Mouse (Mus musculus) small intestine, adult 2 months (tissue): Measurements from ENCODE around the gene Arglu1. TPM values are rescaled to one million over a fixed set of nuclear protein-coding genes. Genes with fewer than 3 reads are reported as not detected.
A peak's percentile ranks its signal among the peaks of the same experiment; 100 is the strongest.

Experiments
- H3K27ac ChIP-seq: fragments of 200-500 bp; 2 replicates; pipeline ENCODE4 v1.5.1; 2012; ENCODE audit warnings: low read depth, low read length, control low read depth, inconsistent platforms; ENCODE audit not compliant: insufficient read depth
- H3K27me3 ChIP-seq: fragments of 200-500 bp; 2 replicates; pipeline ENCODE4 v1.6.1; 2012; ENCODE audit warnings: mild to moderate bottlenecking, moderate library complexity, low read length, inconsistent platforms; ENCODE audit not compliant: control insufficient read depth, insufficient read depth
- H3K36me3 ChIP-seq: fragments of 200-500 bp; 2 replicates; pipeline ENCODE4 v1.6.1; 2012; ENCODE audit warnings: mild to moderate bottlenecking, low read length, control low read depth, inconsistent platforms; ENCODE audit not compliant: control insufficient read depth, insufficient read depth
- H3K4me1 ChIP-seq: fragments of 200-500 bp; 2 replicates; pipeline ENCODE4 v1.6.1; 2012; ENCODE audit warnings: low read length, inconsistent platforms, mixed read lengths; ENCODE audit not compliant: control insufficient read depth, insufficient read depth, insufficient read length
- H3K4me3 ChIP-seq: fragments of 200-500 bp; 2 replicates; pipeline ENCODE4 v1.5.1; 2012; ENCODE audit warnings: low read depth, mild to moderate bottlenecking, control low read depth, inconsistent platforms, low read length, moderate library complexity
- CTCF ChIP-seq: fragments of 200-500 bp; IDR thresholded peaks from 2 replicates; pipeline ENCODE4 v1.5.1; 2012; ENCODE audit warnings: low read depth, mild to moderate bottlenecking, control low read depth, inconsistent platforms, low read length, moderate library complexity, mixed read lengths; ENCODE audit not compliant: insufficient replicate concordance, insufficient read length; ENCODE audit errors: extremely low read depth
- POLR2A ChIP-seq: fragments of 200-500 bp; IDR thresholded peaks from 2 replicates; pipeline ENCODE4 v1.6.1; 2012; ENCODE audit warnings: low read depth, mild to moderate bottlenecking, control low read depth, inconsistent platforms, low read length, moderate library complexity
- whole genome bisulfite sequencing: fragments of 180-500 bp; shearing (Covaris S2); methylation state at CpG from one replicate; pipeline ENCODE4 v1.1.7; 2018; 5-methylcytosine and 5-hydroxymethylcytosine counted together
- polyA plus RNA-seq: library from polyadenylated mRNA; depleted of rRNA; stranded (reverse); fragments of >200 nt; gene quantifications from 2 replicates; pipeline ENCODE4 v1.2.3, GENCODE M21; 2012; rRNA removed

Arglu1 gene
- 6.8 and 12.7 TPM in 2 replicates for polyA plus RNA-seq

GRCm38 (mm10) chr8:8690146-8691092 is at the start of gene Arglu1:
Gene Arglu1, minus strand, starts transcription at chr8:8690521.
- Histone ChIP-seq H3K4me3 (peak within 1 kb of the TSS; percentile 96), H3K36me3 (no peaks in the 10 kb centered on the region), H3K4me1 (peaks cover 3% of the 10 kb centered on the region; the same call in 1 of the 2 replicates), H3K27ac (peak within 1 kb of the TSS; percentile 17), H3K27me3 (no peaks in the 10 kb centered on the region)
- WGBS, result under 1% methylated on average over 74 of the region's 81 CpGs
- TF ChIP-seq POLR2A, result peak; percentile 69; the same call in 1 of the 2 replicates
- no peak for TF ChIP-seq CTCF

DNA sequence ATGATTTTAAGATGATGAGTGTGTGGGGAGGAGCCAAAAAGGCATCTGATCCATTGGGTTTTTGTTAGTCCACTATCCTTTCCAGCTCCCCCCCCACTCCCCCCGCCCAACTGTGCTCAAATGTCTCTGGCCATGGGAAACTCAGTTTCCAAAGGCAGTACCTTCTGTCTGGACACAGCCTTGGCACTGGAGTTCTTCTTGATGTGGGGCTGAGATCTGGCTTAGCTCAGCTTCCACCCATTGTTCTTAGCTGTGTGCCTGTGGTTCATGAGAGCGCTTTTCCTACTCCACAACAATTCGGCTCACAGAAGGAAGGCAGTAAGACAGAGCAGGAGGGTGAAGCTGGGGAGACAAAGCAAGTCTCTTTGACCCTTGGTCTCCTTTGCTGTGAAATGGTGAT is 47.0 kb upstream of the Arglu1 start:
- 79% methylated on average over 3 of the region's 3 CpGs for WGBS
- no peak overlapping the region for H3K4me3 ChIP-seq
- no peaks in the 10 kb centered on the region for H3K36me3 ChIP-seq
- no peak overlapping the region for H3K27ac ChIP-seq
- TF ChIP-seq POLR2A, result no peak
- no peak for TF ChIP-seq CTCF
- H3K27me3 ChIP-seq, result no peaks in the 10 kb centered on the region
- H3K4me1 ChIP-seq, result no peaks in the 10 kb centered on the region

DNA sequence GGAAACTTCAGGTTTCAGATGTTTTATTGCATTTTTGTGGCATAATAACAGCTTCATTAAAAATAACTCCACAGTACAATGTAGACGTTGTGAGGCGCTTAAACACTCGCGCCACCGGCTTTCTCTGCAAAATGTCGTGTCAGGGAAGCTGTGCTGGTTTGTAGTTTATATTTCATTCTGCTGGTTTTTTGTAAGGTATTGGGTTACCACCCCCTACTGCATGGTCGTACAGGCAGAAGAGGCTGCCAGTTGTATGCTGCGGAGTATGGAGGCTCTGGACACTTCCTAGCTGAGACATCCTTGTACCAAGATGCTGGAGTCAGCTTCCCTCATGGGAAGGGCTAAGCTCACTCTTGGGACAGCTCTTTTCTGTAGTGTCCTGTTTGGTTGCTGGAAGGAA is 46.5 kb upstream of the Arglu1 start:
- H3K4me1 ChIP-seq, result no peaks in the 10 kb centered on the region
- no peaks in the 10 kb centered on the region for H3K36me3 ChIP-seq
- TF ChIP-seq POLR2A (no peak), CTCF (no peak)
- WGBS, result 84% methylated on average over 8 of the region's 8 CpGs
- H3K27ac ChIP-seq, result no peak overlapping the region
- no peaks in the 10 kb centered on the region for H3K27me3 ChIP-seq
- H3K4me3 ChIP-seq, result no peak overlapping the region

GRCm38 (mm10) chr8:8733804-8734203 is 43.5 kb upstream of the Arglu1 start:
- no peak overlapping the region for H3K27ac ChIP-seq
- 15% methylated on average over 4 of the region's 4 CpGs for WGBS
- H3K4me3 ChIP-seq, result no peak overlapping the region
- no peaks in the 10 kb centered on the region for H3K4me1 ChIP-seq
- H3K27me3 ChIP-seq, result no peaks in the 10 kb centered on the region
- H3K36me3 ChIP-seq, result no peaks in the 10 kb centered on the region
- TF ChIP-seq POLR2A (no peak), CTCF (peak; percentile 70; the same call in 1 of the 2 replicates)

DNA sequence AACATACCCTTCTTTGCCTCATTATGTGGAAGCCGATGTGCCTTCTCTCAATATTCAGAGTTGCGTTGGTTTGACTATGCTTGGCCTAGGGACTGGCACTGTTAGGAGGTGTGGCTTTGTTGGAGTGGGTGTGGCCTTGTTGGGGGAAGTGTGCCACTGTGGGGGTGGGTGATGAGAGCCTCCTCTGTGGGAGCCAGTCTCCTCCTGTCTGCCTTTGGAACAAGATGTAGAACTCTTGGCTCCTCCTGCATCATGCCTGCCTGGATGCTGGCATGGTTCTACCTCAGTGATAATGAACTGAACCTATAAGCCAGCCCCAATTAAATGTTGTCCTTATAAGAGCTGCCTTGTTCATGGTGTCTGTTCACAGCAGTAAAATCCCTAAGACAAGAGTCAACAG is 38.3 kb upstream of the Arglu1 start:
- WGBS, result 84% methylated on average over 2 of the region's 2 CpGs
- Histone ChIP-seq H3K4me1 (no peaks in the 10 kb centered on the region), H3K4me3 (no peak overlapping the region), H3K27me3 (no peaks in the 10 kb centered on the region), H3K27ac (no peak overlapping the region), H3K36me3 (no peaks in the 10 kb centered on the region)
- no peak for TF ChIP-seq CTCF
- TF ChIP-seq POLR2A, result no peak

GRCm38 (mm10) chr8:8726547-8726946 is 36.2 kb upstream of the Arglu1 start:
- Histone ChIP-seq H3K4me1 (no peaks in the 10 kb centered on the region), H3K4me3 (no peak overlapping the region), H3K27ac (no peak overlapping the region), H3K36me3 (no peaks in the 10 kb centered on the region), H3K27me3 (no peaks in the 10 kb centered on the region)
- WGBS, result 67% methylated on average over 2 of the region's 2 CpGs
- no peak for TF ChIP-seq CTCF
- TF ChIP-seq POLR2A, result no peak

- H3K27ac ChIP-seq, result no peak overlapping the region
- H3K27me3 ChIP-seq, result no peaks in the 10 kb centered on the region
- no peaks in the 10 kb centered on the region for H3K4me1 ChIP-seq
- H3K4me3 ChIP-seq, result no peak overlapping the region
- 76% methylated on average over 9 of the region's 9 CpGs for WGBS
- H3K36me3 ChIP-seq, result no peaks in the 10 kb centered on the region
- TF ChIP-seq CTCF, result no peak
- TF ChIP-seq POLR2A, result no peak
Measured at GRCm38 (mm10) chr8:8704813-8705212, 14.5 kb upstream of the Arglu1 start.
